ENCODE assay signal across 16 mouse cellular contexts in the genomic region with DNA sequence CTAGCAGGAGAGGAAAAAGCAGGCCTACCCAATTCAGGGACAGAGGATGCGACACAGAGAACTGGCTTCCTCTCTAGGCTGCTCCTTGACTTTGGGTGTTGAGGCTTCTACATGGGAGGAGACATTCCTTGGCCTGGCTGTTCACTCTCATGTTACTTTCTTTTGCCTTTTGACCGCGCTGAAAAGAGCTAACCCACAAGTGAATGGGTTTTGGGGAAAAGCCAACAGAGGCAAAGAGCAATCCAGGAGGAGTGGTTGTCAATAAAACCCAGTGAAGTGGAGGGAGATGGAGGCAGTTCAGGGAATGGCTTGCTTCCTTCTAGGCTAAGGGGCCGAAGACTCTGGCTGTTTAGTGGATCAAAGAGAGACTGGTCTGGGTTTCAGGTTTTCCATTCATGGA.
"Had no signal": no experiment of that assay in that cellular context is flagged by ENCODE, and none has a peak within 500 bp of the region (broad histone marks: within the 10 kb centered on the region; RNA-seq: fewer than 3 reads in every experiment).

No protein-coding gene starts in this region.

- H3K27ac ChIP-seq: intestine, embryonic 15.5 days; kidney, postnatal 0 days; limb, embryonic 12.5 days; limb, embryonic 15.5 days; liver, embryonic 14.5 days; stomach, postnatal 0 days had no signal

- ATAC-seq: intestine, embryonic 15.5 days; liver, postnatal 0 days; lung, postnatal 0 days had no signal

- H3K9ac ChIP-seq: intestine, embryonic 15.5 days; limb, embryonic 12.5 days; limb, embryonic 15.5 days; liver, embryonic 14.5 days; liver, postnatal 0 days; lung, embryonic 14.5 days had no signal

- H3K4me3 ChIP-seq: intestine, embryonic 15.5 days; limb, embryonic 12.5 days; limb, embryonic 15.5 days had no signal

- DNase-seq: left cerebral cortex, postnatal 4 days; liver, postnatal 0 days; lung, embryonic 14.5 days; midbrain, embryonic 14.5 days; thymus, adult 2 months; thymus, postnatal 14 days; thymus, postnatal 4 days had no signal

- H3K4me1 ChIP-seq: intestine, embryonic 15.5 days; limb, embryonic 12.5 days; limb, embryonic 15.5 days had no signal

- H3K27me3 ChIP-seq: intestine, embryonic 15.5 days; limb, embryonic 12.5 days; limb, embryonic 15.5 days had no signal

- H3K36me3 ChIP-seq: intestine, embryonic 15.5 days; limb, embryonic 12.5 days; limb, embryonic 15.5 days had no signal

- H3K9me3 ChIP-seq: intestine, embryonic 15.5 days; limb, embryonic 12.5 days; limb, embryonic 15.5 days had no signal

- H3K4me2 ChIP-seq: intestine, embryonic 15.5 days; limb, embryonic 12.5 days; limb, embryonic 15.5 days; liver, embryonic 11.5 days; lung, embryonic 14.5 days; midbrain, embryonic 11.5 days had no signal
